Mouse (Mus musculus) thymus, adult 2 months (tissue): ENCODE measurements around the gene Suclg1.

Source experiments
- CTCF ChIP-seq: fragments of 200-500 bp; IDR thresholded peaks from 2 replicates; pipeline ENCODE4 v1.5.1; 2012; ENCODE audit warnings: mild to moderate bottlenecking, control low read depth, low read length, moderate library complexity, borderline replicate concordance; ENCODE audit not compliant: control insufficient read depth, poor library complexity, insufficient read depth; ENCODE audit errors: extremely low read depth
- POLR2A ChIP-seq: fragments of 200-500 bp; IDR thresholded peaks from 2 replicates; pipeline ENCODE4 v1.6.1; 2012; ENCODE audit warnings: mild to moderate bottlenecking, low read length, control low read depth, moderate library complexity; ENCODE audit not compliant: control insufficient read depth, poor library complexity, insufficient read depth; ENCODE audit errors: extremely low read depth

GRCm38 (mm10) chr6:73322306-73322705 lies 74.1 kb downstream of the Suclg1 start:
- TF ChIP-seq CTCF (no peak), POLR2A (no peak)
